Mouse (Mus musculus): ENCODE measurements around the gene Gm5678. TPM values are rescaled to one million over a fixed set of nuclear protein-coding genes. Genes with fewer than 3 reads are reported as not detected.

Gene Gm5678
- polyA plus RNA-seq (2014; fragmentation: Nextera tagmentation; extraction: Ambion mirVana): not detected in 2 replicates

- Histone ChIP-seq H3K27me3 (ENCODE audit: control insufficient read depth, insufficient read depth, low read length) (no peaks in the 10 kb centered on the region), H3K9ac (ENCODE audit: low read length) (no peak within 1 kb of the TSS), H3K4me3 (ENCODE audit: low read depth, low read length) (no peak within 1 kb of the TSS), H3K36me3 (ENCODE audit: control insufficient read depth, insufficient read depth, low read length) (no peaks in the 10 kb centered on the region), H3K4me1 (ENCODE audit: control insufficient read depth, insufficient read depth, low read length) (no peaks in the 10 kb centered on the region), H3K27ac (ENCODE audit: low read depth, low read length) (no peak within 1 kb of the TSS), H3K4me2 (no peak within 1 kb of the TSS), H3K9me3 (ENCODE audit: control insufficient read depth, low read length) (no peaks in the 10 kb centered on the region)
- WGBS: 87% methylated on average over 23 of the region's 23 CpGs
- DNase-seq (ENCODE audit: low spot score, missing footprints) (no peak), ATAC-seq (ENCODE audit: low FRiP score) (no peak)
These were observed at the start of gene Gm5678 for GRCm38 (mm10) chr16:93627761-93628400. TSS of gene Gm5678 (plus strand) at chr16:93628097.

GRCm38 (mm10) chr16:93578346-93579005 is 49.4 kb upstream of the Gm5678 start:
- WGBS: 89% methylated on average over 8 of the region's 8 CpGs
- no peak overlapping the region for H3K4me2 ChIP-seq
- no peak overlapping the region for H3K4me3 ChIP-seq (ENCODE audit: low read depth, low read length)
- H3K36me3 ChIP-seq (ENCODE audit: control insufficient read depth, insufficient read depth, low read length): no peaks in the 10 kb centered on the region
- DNase-seq (ENCODE audit: low spot score, missing footprints) (no peak), ATAC-seq (ENCODE audit: low FRiP score) (no peak)
- no peaks in the 10 kb centered on the region for H3K27me3 ChIP-seq (ENCODE audit: control insufficient read depth, insufficient read depth, low read length)
- no peak overlapping the region for H3K27ac ChIP-seq (ENCODE audit: low read depth, low read length)
- H3K9ac ChIP-seq (ENCODE audit: low read length): no peak overlapping the region
- no peaks in the 10 kb centered on the region for H3K4me1 ChIP-seq (ENCODE audit: control insufficient read depth, insufficient read depth, low read length)
- H3K9me3 ChIP-seq (ENCODE audit: control insufficient read depth, low read length): no peaks in the 10 kb centered on the region

GRCm38 (mm10) chr16:93581125-93581524 is 46.8 kb upstream of the Gm5678 start:
- ATAC-seq (ENCODE audit: low FRiP score): no peak
- WGBS: 61% methylated on average over 6 of the region's 6 CpGs
- H3K4me2 ChIP-seq: no peak overlapping the region
- no peak overlapping the region for H3K27ac ChIP-seq (ENCODE audit: low read depth, low read length)
- no peaks in the 10 kb centered on the region for H3K9me3 ChIP-seq (ENCODE audit: control insufficient read depth, low read length)
- H3K9ac ChIP-seq (ENCODE audit: low read length): no peak overlapping the region
- H3K4me3 ChIP-seq (ENCODE audit: low read depth, low read length): no peak overlapping the region
- no peaks in the 10 kb centered on the region for H3K4me1 ChIP-seq (ENCODE audit: control insufficient read depth, insufficient read depth, low read length)
- no peak for DNase-seq (ENCODE audit: low spot score, missing footprints)
- H3K36me3 ChIP-seq (ENCODE audit: control insufficient read depth, insufficient read depth, low read length): no peaks in the 10 kb centered on the region
- no peaks in the 10 kb centered on the region for H3K27me3 ChIP-seq (ENCODE audit: control insufficient read depth, insufficient read depth, low read length)

DNA sequence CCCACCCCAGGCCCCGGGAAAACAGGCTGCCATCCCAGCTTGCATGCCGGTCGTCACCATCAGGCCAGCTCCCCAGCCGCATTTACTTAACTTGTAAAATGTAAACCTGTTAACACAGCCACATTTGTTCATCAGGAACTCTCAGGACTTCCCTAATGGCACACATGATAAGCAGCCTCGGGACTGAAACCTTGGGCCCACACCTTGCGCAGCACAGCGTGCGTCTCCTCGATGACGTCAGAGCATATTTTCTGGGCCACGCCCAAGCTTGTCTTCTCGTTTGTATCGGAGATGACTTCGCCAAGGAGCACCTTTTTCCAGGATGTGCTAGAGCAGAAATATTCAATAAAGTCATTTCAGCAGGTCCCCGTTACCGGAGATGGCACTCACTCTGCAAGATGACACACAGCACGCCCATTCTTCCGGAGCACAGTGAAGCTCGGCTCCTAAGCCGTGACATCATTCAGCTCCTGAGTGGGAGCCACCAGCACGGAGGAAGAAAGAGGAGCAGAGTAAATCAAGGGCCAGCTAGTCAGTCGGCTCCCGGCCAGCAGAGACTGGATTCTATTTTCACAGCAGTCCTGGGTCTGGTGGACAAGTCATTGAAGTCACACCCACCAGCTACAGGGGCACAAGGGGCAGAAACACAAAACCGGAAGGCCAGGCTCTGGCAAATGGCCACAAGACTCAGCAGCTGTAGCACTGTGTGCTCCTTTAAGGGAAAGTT is 42.8 kb upstream of the Gm5678 start:
- 93% methylated on average over 24 of the region's 24 CpGs for whole genome bisulfite sequencing
- ATAC-seq (ENCODE audit: low FRiP score) (no peak), DNase-seq (ENCODE audit: low spot score, missing footprints) (no peak)
- no peaks in the 10 kb centered on the region for H3K27me3 ChIP-seq (ENCODE audit: control insufficient read depth, insufficient read depth, low read length)
- H3K36me3 ChIP-seq (ENCODE audit: control insufficient read depth, insufficient read depth, low read length): no peaks in the 10 kb centered on the region
- H3K4me1 ChIP-seq (ENCODE audit: control insufficient read depth, insufficient read depth, low read length): no peaks in the 10 kb centered on the region
- H3K4me2 ChIP-seq: no peak overlapping the region
- no peak overlapping the region for H3K27ac ChIP-seq (ENCODE audit: low read depth, low read length)
- no peak overlapping the region for H3K4me3 ChIP-seq (ENCODE audit: low read depth, low read length)
- no peaks in the 10 kb centered on the region for H3K9me3 ChIP-seq (ENCODE audit: control insufficient read depth, low read length)
- H3K9ac ChIP-seq (ENCODE audit: low read length): no peak overlapping the region

DNA sequence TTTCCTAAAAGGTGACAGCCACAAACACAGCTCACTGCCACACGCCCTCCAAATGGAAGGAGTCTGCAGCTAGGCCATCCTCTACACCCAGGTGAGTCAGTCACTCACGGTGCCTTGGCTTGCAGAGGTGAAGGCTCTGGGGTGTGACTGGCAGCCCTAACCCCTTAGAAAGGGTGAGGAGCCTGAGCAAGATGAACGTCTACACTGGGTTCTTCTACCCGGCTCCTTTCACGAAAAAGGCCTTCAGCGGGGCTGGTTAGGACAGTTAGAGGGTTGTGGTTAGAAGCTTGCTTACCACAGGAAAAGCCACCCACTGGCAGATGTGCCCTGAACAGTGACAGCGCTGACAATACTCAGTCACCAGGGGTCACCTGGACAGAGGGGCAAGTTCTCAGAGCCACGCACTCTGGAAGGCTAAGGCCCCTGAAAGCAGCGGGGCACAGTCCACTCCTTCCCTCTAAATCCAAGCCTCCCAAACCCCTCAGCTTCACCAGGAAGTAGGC is 42.1 kb upstream of the Gm5678 start:
- Histone ChIP-seq H3K27me3 (ENCODE audit: control insufficient read depth, insufficient read depth, low read length) (no peaks in the 10 kb centered on the region), H3K36me3 (ENCODE audit: control insufficient read depth, insufficient read depth, low read length) (no peaks in the 10 kb centered on the region), H3K4me3 (ENCODE audit: low read depth, low read length) (no peak overlapping the region), H3K27ac (ENCODE audit: low read depth, low read length) (no peak overlapping the region), H3K4me1 (ENCODE audit: control insufficient read depth, insufficient read depth, low read length) (no peaks in the 10 kb centered on the region), H3K4me2 (no peak overlapping the region), H3K9me3 (ENCODE audit: control insufficient read depth, low read length) (no peaks in the 10 kb centered on the region), H3K9ac (ENCODE audit: low read length) (no peak overlapping the region)
- DNase-seq (ENCODE audit: low spot score, missing footprints): no peak
- WGBS: 84% methylated on average over 9 of the region's 9 CpGs
- no peak for ATAC-seq (ENCODE audit: low FRiP score)

DNA sequence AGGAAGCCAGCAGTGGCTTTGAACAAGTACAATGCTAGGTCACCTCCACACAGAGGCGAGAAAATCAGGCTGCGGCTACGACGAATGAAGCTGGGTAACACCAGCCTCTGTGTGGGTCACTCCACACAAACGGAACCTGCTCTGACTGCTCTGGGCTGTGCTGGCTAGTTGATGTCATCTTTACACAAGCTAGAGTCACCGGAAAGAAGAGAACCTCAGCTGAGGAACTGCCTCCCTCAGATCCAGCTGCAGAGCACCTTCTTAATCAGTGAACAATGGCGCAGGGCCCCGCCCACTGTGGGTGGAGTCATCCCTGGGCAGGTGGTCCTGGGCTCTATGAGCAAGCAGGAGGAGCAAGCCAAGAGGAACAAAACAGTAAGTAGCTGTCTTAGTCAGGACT is 41.5 kb upstream of the Gm5678 start:
- Histone ChIP-seq H3K27ac (ENCODE audit: low read depth, low read length) (no peak overlapping the region), H3K36me3 (ENCODE audit: control insufficient read depth, insufficient read depth, low read length) (no peaks in the 10 kb centered on the region), H3K4me2 (no peak overlapping the region), H3K4me1 (ENCODE audit: control insufficient read depth, insufficient read depth, low read length) (no peaks in the 10 kb centered on the region), H3K4me3 (ENCODE audit: low read depth, low read length) (no peak overlapping the region), H3K9me3 (ENCODE audit: control insufficient read depth, low read length) (no peaks in the 10 kb centered on the region), H3K9ac (ENCODE audit: low read length) (no peak overlapping the region), H3K27me3 (ENCODE audit: control insufficient read depth, insufficient read depth, low read length) (no peaks in the 10 kb centered on the region)
- DNase-seq (ENCODE audit: low spot score, missing footprints) (no peak), ATAC-seq (ENCODE audit: low FRiP score) (no peak)
- WGBS: 58% methylated on average over 8 of the region's 8 CpGs

DNA sequence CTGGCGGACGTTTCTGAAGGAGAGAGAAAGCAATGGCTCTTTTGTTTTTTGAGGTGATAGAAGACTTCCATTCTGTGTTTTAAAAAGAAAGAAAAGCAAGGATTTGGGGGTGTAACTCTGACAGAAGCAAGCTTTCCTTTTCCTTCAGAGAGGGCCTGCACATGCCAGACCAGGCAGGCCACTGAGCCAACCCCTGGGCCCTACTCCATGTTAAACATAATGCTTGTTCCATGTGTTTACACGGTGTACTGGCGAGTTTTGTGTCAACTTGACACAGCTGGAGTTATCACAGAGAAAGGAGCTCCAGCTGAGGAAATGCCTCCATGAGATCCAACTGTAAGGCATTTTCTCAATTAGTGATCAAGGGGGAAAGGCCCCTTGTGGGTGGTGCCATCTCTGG is 39.6 kb upstream of the Gm5678 start:
- DNase-seq (ENCODE audit: low spot score, missing footprints): no peak
- H3K9me3 ChIP-seq (ENCODE audit: control insufficient read depth, low read length): no peaks in the 10 kb centered on the region
- WGBS: 71% methylated on average over 4 of the region's 4 CpGs
- no peak for ATAC-seq (ENCODE audit: low FRiP score)
- H3K9ac ChIP-seq (ENCODE audit: low read length): no peak overlapping the region
- no peaks in the 10 kb centered on the region for H3K4me1 ChIP-seq (ENCODE audit: control insufficient read depth, insufficient read depth, low read length)
- no peak overlapping the region for H3K27ac ChIP-seq (ENCODE audit: low read depth, low read length)
- H3K36me3 ChIP-seq (ENCODE audit: control insufficient read depth, insufficient read depth, low read length): no peaks in the 10 kb centered on the region; the same call in 1 of the 2 replicates
- no peaks in the 10 kb centered on the region for H3K27me3 ChIP-seq (ENCODE audit: control insufficient read depth, insufficient read depth, low read length)
- no peak overlapping the region for H3K4me2 ChIP-seq
- no peak overlapping the region for H3K4me3 ChIP-seq (ENCODE audit: low read depth, low read length)

DNA sequence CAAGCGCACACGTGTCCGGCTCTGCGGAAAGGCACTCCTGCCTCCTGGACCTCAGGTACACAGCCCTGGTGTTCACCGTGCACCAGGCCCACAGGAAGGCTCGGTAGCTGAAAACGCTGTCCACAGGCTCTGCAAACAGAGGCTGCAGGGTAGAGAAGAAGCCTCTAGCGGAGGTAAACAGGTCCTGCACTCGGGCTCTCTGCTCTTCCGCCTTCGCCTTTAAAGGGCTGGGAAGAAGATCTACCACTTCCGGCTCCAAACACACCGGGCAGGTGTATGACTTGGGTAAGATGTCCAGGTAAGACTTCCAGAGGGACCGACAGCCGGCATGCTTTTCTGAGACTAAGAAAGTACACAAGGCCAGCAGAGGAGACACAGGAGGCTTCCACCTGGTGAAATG is 37.0 kb upstream of the Gm5678 start:
- Histone ChIP-seq H3K27me3 (ENCODE audit: control insufficient read depth, insufficient read depth, low read length) (no peaks in the 10 kb centered on the region), H3K9ac (ENCODE audit: low read length) (no peak overlapping the region), H3K36me3 (ENCODE audit: control insufficient read depth, insufficient read depth, low read length) (no peaks in the 10 kb centered on the region; the same call in 1 of the 2 replicates), H3K27ac (ENCODE audit: low read depth, low read length) (no peak overlapping the region), H3K4me2 (no peak overlapping the region), H3K9me3 (ENCODE audit: control insufficient read depth, low read length) (no peaks in the 10 kb centered on the region), H3K4me1 (ENCODE audit: control insufficient read depth, insufficient read depth, low read length) (no peaks in the 10 kb centered on the region), H3K4me3 (ENCODE audit: low read depth, low read length) (no peak overlapping the region)
- no peak for DNase-seq (ENCODE audit: low spot score, missing footprints)
- 95% methylated on average over 15 of the region's 15 CpGs for WGBS
- no peak for ATAC-seq (ENCODE audit: low FRiP score)

Data from midbrain, embryonic 11.5 days (tissue).